Mouse (Mus musculus): ENCODE data around the gene Ipo13.

DNA sequence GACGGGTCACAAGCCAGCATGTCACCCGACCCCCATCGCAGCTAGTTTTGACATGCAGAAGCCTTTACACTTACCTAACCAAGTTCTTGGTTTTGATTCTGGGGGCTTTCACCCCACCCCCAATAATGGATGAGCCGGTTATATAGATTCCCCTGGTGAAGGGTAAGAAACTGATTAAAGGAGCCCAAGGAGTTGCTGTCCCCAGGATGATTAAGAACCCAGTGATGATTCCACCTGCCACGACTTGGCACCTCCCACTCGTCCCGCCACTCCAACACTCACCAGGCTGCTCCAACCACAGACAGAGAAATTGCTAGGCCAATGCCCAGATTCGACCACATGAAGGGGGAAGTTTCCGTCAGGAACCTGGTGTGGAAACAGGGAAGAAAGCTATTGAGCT lies 28.8 kb downstream of the Ipo13 start:
- no peak for TF ChIP-seq GATA1 (IDR thresholded peaks at IDR 0.05; ENCODE audit: borderline replicate concordance, low read length)
- no peak for TF ChIP-seq FLI1 (IDR thresholded peaks at IDR 0.05; ENCODE audit: low read length)
